Mouse (Mus musculus) G1E (cell line): ENCODE measurements around the gene Eif4a1.

Experiments used
- CTCF ChIP-seq: IDR thresholded peaks from 2 replicates; pipeline ENCODE4 v1.5.1; 2012; ENCODE audit warnings: low read depth, low read length, inconsistent platforms, mixed read lengths
- GATA1 ChIP-seq: IDR thresholded peaks from 2 replicates; pipeline ENCODE4 v1.6.1; 2012; ENCODE audit warnings: borderline replicate concordance, low read length, inconsistent platforms, mixed read lengths

DNA sequence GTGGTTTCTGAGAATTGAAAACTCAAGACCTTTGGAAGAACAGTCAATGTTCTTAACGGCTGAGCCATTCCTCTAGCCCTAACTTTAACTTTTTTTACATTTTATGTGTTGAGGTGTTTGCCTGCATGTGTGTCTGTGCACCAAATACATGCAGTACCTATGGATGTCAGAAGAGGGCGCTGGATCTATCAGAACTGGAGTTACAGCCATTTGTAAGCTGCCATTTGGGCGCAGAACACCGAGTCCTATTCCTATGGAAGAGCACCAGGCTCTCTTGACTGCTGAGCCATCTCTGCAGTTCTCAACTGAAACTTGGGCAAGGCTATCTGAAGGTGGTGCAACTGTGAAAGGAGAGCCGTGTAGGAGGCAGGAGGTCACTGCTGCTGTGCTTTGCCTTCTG is 26.4 kb upstream of the Eif4a1 start:
- TF ChIP-seq CTCF (no peak), GATA1 (no peak)
